ENCODE assay signal across 19 mouse cellular contexts in the genomic region with DNA sequence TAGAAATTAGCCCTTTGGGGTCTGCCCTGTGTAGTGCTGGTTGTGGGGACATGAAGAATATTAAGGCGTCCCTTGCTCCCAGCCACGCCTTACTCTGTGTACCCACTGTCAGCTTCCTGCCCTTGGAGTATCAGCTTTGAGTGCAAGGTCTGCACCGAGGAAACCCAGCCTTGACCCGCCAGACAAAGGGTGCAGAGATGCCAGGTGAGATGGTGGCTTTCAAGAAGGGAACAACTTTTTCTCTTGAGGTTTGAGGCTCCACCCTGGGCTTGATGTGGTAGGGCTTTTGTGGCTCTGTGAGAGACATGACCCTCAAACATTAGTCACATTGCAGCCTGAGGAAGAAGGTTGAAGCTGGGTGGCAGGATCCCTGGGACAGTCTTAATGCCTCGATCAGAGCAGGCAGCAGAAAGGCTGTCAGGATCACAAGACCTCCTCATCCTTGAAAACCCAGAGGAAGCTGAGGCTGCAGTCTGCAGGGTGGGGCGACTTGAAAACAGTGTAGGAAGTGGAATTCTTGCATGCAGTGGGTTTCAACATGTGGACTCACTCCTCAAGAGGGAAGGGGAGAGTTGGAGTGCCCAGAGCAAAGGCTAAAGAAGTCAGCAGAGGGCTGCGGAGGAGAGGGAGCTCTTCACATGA. TPM values are rescaled to one million over a fixed set of nuclear protein-coding genes. Genes with fewer than 3 reads are reported as not detected.
DNase-seq lines count a peak whose midpoint lies in the region; ATAC-seq and TF ChIP-seq lines count a peak whose summit lies in the region.
"Had no signal": no experiment of that assay in that cellular context is flagged by ENCODE, and none has a peak within 500 bp of the region (broad histone marks: within the 10 kb centered on the region; RNA-seq: fewer than 3 reads in every experiment).

No protein-coding gene starts in this region.

- H3K36me3 ChIP-seq in heart, embryonic 10.5 days: no peaks in the 10 kb centered on the region
- no peaks in the 10 kb centered on the region for H3K36me3 ChIP-seq in stomach, postnatal 0 days (ENCODE audit: control insufficient read depth, insufficient read depth, low read length)
- no peaks in the 10 kb centered on the region for H3K36me3 ChIP-seq in midbrain, postnatal 0 days (ENCODE audit: insufficient read depth, low read length)
- H3K36me3 ChIP-seq: hindbrain, embryonic 12.5 days; limb, embryonic 15.5 days; midbrain, embryonic 15.5 days; stomach, embryonic 15.5 days had no signal

- WGBS in heart, embryonic 10.5 days: 73% methylated on average over 7 of the region's 7 CpGs
- 68% methylated on average over 7 of the region's 7 CpGs for WGBS in stomach, postnatal 0 days
- whole genome bisulfite sequencing in midbrain, postnatal 0 days: 81% methylated on average over 7 of the region's 7 CpGs

- peak; percentile 36; the same call in 1 of the 2 replicates for ATAC-seq in stomach, postnatal 0 days (ENCODE audit: low FRiP score, low TSS enrichment)
- no peak for ATAC-seq in midbrain, postnatal 0 days (ENCODE audit: low FRiP score)
- ATAC-seq: midbrain, embryonic 15.5 days had no signal

- H3K27me3 ChIP-seq in heart, embryonic 10.5 days (ENCODE audit: insufficient read depth, poor library complexity, severe bottlenecking): no peaks in the 10 kb centered on the region
- H3K27me3 ChIP-seq in stomach, postnatal 0 days (ENCODE audit: control insufficient read depth, insufficient read depth, low read length): no peaks in the 10 kb centered on the region
- no peaks in the 10 kb centered on the region for H3K27me3 ChIP-seq in midbrain, postnatal 0 days (ENCODE audit: insufficient read depth, low read length)
- H3K27me3 ChIP-seq: hindbrain, embryonic 12.5 days; limb, embryonic 15.5 days; midbrain, embryonic 15.5 days; stomach, embryonic 15.5 days had no signal

- no peak overlapping the region for H3K4me2 ChIP-seq in stomach, postnatal 0 days (replicated peaks; ENCODE audit: low read depth)
- H3K4me2 ChIP-seq in midbrain, postnatal 0 days (ENCODE audit: low read depth, low read length, poor library complexity, severe bottlenecking): no peak overlapping the region
- H3K4me2 ChIP-seq: heart, embryonic 11.5 days; hindbrain, embryonic 12.5 days; limb, embryonic 15.5 days; midbrain, embryonic 15.5 days; stomach, embryonic 15.5 days had no signal

- H3K9me3 ChIP-seq in heart, embryonic 10.5 days: no peaks in the 10 kb centered on the region
- no peaks in the 10 kb centered on the region for H3K9me3 ChIP-seq in stomach, postnatal 0 days (ENCODE audit: control insufficient read depth, low read length)
- no peaks in the 10 kb centered on the region for H3K9me3 ChIP-seq in midbrain, postnatal 0 days (ENCODE audit: low read length)
- H3K9me3 ChIP-seq: hindbrain, embryonic 12.5 days; limb, embryonic 15.5 days; midbrain, embryonic 15.5 days; stomach, embryonic 15.5 days had no signal

- 0 out of 2 replicates have a peak overlapping the region, but pooled peaks have one; percentile 16 for H3K27ac ChIP-seq in heart, embryonic 10.5 days
- H3K27ac ChIP-seq in stomach, postnatal 0 days (replicated peaks): no peak overlapping the region
- H3K27ac ChIP-seq in midbrain, postnatal 0 days (ENCODE audit: low read depth, low read length): no peak overlapping the region
- H3K27ac ChIP-seq: hindbrain, embryonic 12.5 days; limb, embryonic 15.5 days; midbrain, embryonic 15.5 days; stomach, embryonic 15.5 days had no signal

- no peak for DNase-seq in heart, embryonic 10.5 days (ENCODE audit: low spot score)
- DNase-seq in heart, adult 8-10 months (ENCODE audit: low spot score): no peak
- peak; percentile 78 for DNase-seq in CD4-positive helper T cell, adult 2 months (ENCODE audit: low read depth, low spot score)
- DNase-seq in induced T-regulatory cell, adult 2 months (ENCODE audit: low read depth): peak; percentile 63
- no peak for DNase-seq in stomach, postnatal 0 days (ENCODE audit: low spot score)
- no peak for DNase-seq in urinary bladder, adult 2 months (ENCODE audit: low spot score)
- DNase-seq in midbrain, postnatal 0 days (ENCODE audit: low spot score): no peak
- DNase-seq in heart, adult 9 months (ENCODE audit: low spot score in 2 of 2): no peak
- DNase-seq: adrenal gland, adult 8-10 months; cerebellum, adult 11-12 months; embryo, embryonic 11 days; layer of hippocampus, postnatal 36 days; right cerebral cortex, postnatal 25 days had no signal

- H3K4me3 ChIP-seq in heart, embryonic 10.5 days: no peak overlapping the region
- no peak overlapping the region for H3K4me3 ChIP-seq in stomach, postnatal 0 days (ENCODE audit: low read depth, low read length)
- no peak overlapping the region for H3K4me3 ChIP-seq in midbrain, postnatal 0 days (ENCODE audit: low read depth, low read length)
- H3K4me3 ChIP-seq: erythroblast, embryonic 14.5 days; hindbrain, embryonic 12.5 days; limb, embryonic 15.5 days; midbrain, embryonic 15.5 days; stomach, embryonic 15.5 days had no signal

- TF ChIP-seq EP300 in stomach, postnatal 0 days (optimal IDR thresholded peaks at IDR 0.05): no peak

- peaks cover 38% of the 10 kb centered on the region for H3K4me1 ChIP-seq in heart, embryonic 10.5 days
- H3K4me1 ChIP-seq in stomach, postnatal 0 days (replicated peaks; ENCODE audit: control insufficient read depth, insufficient read depth): peaks cover 4% of the 10 kb centered on the region; the same call in 1 of the 2 replicates
- H3K4me1 ChIP-seq in midbrain, postnatal 0 days (ENCODE audit: insufficient read depth, low read length): no peaks in the 10 kb centered on the region; the same call in 1 of the 2 replicates

- TF ChIP-seq CTCF in stomach, postnatal 0 days (IDR thresholded peaks at IDR 0.05; ENCODE audit: low read depth): no peak
- TF ChIP-seq CTCF in midbrain, postnatal 0 days (IDR thresholded peaks at IDR 0.05): no peak

- no peak overlapping the region for H3K9ac ChIP-seq in stomach, postnatal 0 days (ENCODE audit: low read length)
- H3K9ac ChIP-seq in midbrain, postnatal 0 days (replicated peaks; ENCODE audit: low read length, poor library complexity, severe bottlenecking): no peak overlapping the region
- H3K9ac ChIP-seq: hindbrain, embryonic 12.5 days; limb, embryonic 15.5 days; midbrain, embryonic 15.5 days; stomach, embryonic 15.5 days had no signal

RNA-seq across cellular contexts. Expression of gene Inpp4a, which starts 18.1 kb away (rescaled TPM):
- polyA plus RNA-seq in heart, embryonic 10.5 days (2016; fragmentation: Nextera tagmentation; extraction: Ambion mirVana): 10.5 and 13.3 TPM in 2 replicates
- 10 to 100 TPM; 19.2 to 24.3 (median 22.6) TPM for total RNA-seq in heart, adult 8-10 months (2022)
- 10.6 and 12.0 TPM in 2 replicates for polyA plus RNA-seq in stomach, postnatal 0 days (2015; fragmentation: Nextera tagmentation; extraction: Ambion mirVana)
- 27.8 and 33.7 TPM in 2 replicates for polyA plus RNA-seq in urinary bladder, adult 2 months (2012; rRNA removed)
- total RNA-seq in midbrain, postnatal 0 days (2014; rRNA removed): 48.8 and 64.1 TPM in 2 replicates
- polyA plus RNA-seq in midbrain, postnatal 0 days (2015; fragmentation: Nextera tagmentation; extraction: Ambion mirVana): 82.9 and 85.8 TPM in 2 replicates

Comparison
In these comparisons a context has a peak if more than half of its experiments do, and no peak if none do; other contexts are left out.
1. DNase-seq: peak in CD4-positive helper T cell, adult 2 months (single experiment) and induced T-regulatory cell, adult 2 months (single experiment); none in heart, embryonic 10.5 days (single experiment), heart, adult 8-10 months (single experiment), stomach, postnatal 0 days (single experiment), urinary bladder, adult 2 months (single experiment), midbrain, postnatal 0 days (single experiment) and heart, adult 9 months (0 of 2).